22 mouse cellular contexts compared by ENCODE assay signal in the genomic region with DNA sequence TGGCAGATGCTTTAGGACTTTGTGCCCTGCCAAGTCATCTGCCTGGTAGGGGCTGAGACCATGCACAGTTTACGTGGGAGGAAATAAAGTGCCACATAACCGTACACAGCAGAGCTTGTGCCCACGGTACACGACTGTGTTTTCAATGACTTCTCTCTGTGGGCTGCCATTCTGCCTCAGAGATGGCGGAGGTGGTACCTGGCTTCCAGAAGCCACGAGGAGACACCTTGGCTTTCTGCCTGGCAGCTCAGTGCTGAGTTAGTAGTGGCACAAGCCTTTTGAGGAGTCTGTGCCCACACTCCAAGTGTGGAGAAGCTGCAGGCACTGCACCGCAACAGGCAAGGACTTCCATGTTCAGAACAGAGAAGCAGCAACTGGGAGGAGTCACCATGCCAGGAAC. TPM values are rescaled to one million over a fixed set of nuclear protein-coding genes. Genes with fewer than 3 reads are reported as not detected.
DNase-seq lines count a peak whose midpoint lies in the region; TF ChIP-seq lines count a peak whose summit lies in the region.
"Had no signal": no experiment of that assay in that cellular context is flagged by ENCODE, and none has a peak within 500 bp of the region (broad histone marks: within the 10 kb centered on the region; RNA-seq: fewer than 3 reads in every experiment).

No protein-coding gene starts in this region.

- H3K4me3 ChIP-seq in layer of hippocampus, adult 2 months = no peak overlapping the region
- H3K4me3 ChIP-seq: forebrain, embryonic 12.5 days; heart, adult 2 months; hindbrain, embryonic 10.5 days; midbrain, embryonic 13.5 days; myocyte had no signal

- H3K27ac ChIP-seq in layer of hippocampus, adult 2 months = peak overlapping the region; percentile 87
- H3K27ac ChIP-seq: forebrain, embryonic 12.5 days; heart, adult 2 months; midbrain, embryonic 13.5 days had no signal

- peak in 1 of 2 experiments; percentile 61 for DNase-seq in layer of hippocampus, adult 2 months (ENCODE audit: low spot score in 2 of 2)
- DNase-seq in layer of hippocampus, postnatal 14 days (ENCODE audit: low spot score in 2 of 2) = no peak
- DNase-seq in right cerebral cortex, adult 2 months (ENCODE audit: low spot score in 2 of 2) = peak; percentile 70 to 74
- DNase-seq in right cerebral cortex, postnatal 10 days (ENCODE audit: low spot score in 2 of 2) = no peak
- peak; percentile 40 to 41 for DNase-seq in left cerebral cortex, postnatal 14 days (ENCODE audit: low spot score in 2 of 2)
- no peak for DNase-seq in gastrocnemius, adult 18-20 months (ENCODE audit: low spot score)
- DNase-seq in neural tube, embryonic 10.5 days (ENCODE audit: extremely low spot score, low spot score) = no peak
- DNase-seq: adrenal gland, postnatal 36 days; cerebellum, postnatal 10 days; embryo, embryonic 11 days; heart, adult 2 months; kidney, adult 9 months; kidney, postnatal 36 days; lung, adult 18-20 months; lung, postnatal 36 days had no signal

- intact Hi-C loops in left cerebral cortex, postnatal 14 days (cut with DNase I) = no loop called here

- no peak for TF ChIP-seq CTCF in layer of hippocampus, adult 2 months (conservative IDR thresholded peaks at IDR 0.05)

RNA-seq across cellular contexts. Expression of a gene that starts 5.4 kb away (rescaled TPM):
- total RNA-seq in layer of hippocampus, adult 2 months (2021) = 10 to 100 TPM; 34.0 to 42.4 TPM
- 10 to 100 TPM; 22.0 to 24.2 TPM for total RNA-seq in layer of hippocampus, postnatal 14 days (2021)
- 10 to 100 TPM; 22.6 to 25.0 TPM for total RNA-seq in left cerebral cortex, postnatal 14 days (2021)
- 1 to 10 TPM; 1.3 to 1.6 TPM for total RNA-seq in gastrocnemius, adult 18-20 months (2021)

RNA-seq across cellular contexts. Expression of a gene that starts 12.8 kb away (rescaled TPM):
- 1 to 10 TPM; 1.1 to 3.8 TPM for total RNA-seq in layer of hippocampus, adult 2 months (2021)
- total RNA-seq in layer of hippocampus, postnatal 14 days (2021) = 1 to 10 TPM in 1 of 2 experiments, under 1 TPM in 1; 0.86 to 1.5 TPM
- 1 to 10 TPM in 1 of 2 experiments, under 1 TPM in 1; 0.99 to 2.4 TPM for total RNA-seq in left cerebral cortex, postnatal 14 days (2021)
- under 1 TPM; 0.84 to 1.00 TPM for total RNA-seq in gastrocnemius, adult 18-20 months (2021)

RNA-seq across cellular contexts. Expression of a gene that starts 20.9 kb away (rescaled TPM):
- total RNA-seq in layer of hippocampus, adult 2 months (2021) = 100 to 1,000 TPM; 257 to 267 TPM
- total RNA-seq in layer of hippocampus, postnatal 14 days (2021) = 100 to 1,000 TPM; 271 to 295 TPM
- total RNA-seq in left cerebral cortex, postnatal 14 days (2021) = 100 to 1,000 TPM; 204 to 214 TPM
- total RNA-seq in gastrocnemius, adult 18-20 months (2021) = 10 to 100 TPM; 14.1 to 19.8 TPM

RNA-seq across cellular contexts. Expression of a gene that starts 47.1 kb away (rescaled TPM):
- 1 to 10 TPM; 2.7 to 3.0 TPM for total RNA-seq in layer of hippocampus, adult 2 months (2021)
- total RNA-seq in layer of hippocampus, postnatal 14 days (2021) = 1 to 10 TPM; 1.2 to 2.2 TPM
- 1 to 10 TPM; 1.3 to 1.4 TPM for total RNA-seq in left cerebral cortex, postnatal 14 days (2021)
- total RNA-seq in gastrocnemius, adult 18-20 months (2021) = under 1 TPM in 1 of 2 experiments, not detected in 1; 0.07 TPM
- total RNA-seq: adrenal gland, postnatal 36 days; gastrocnemius, adult 8-10 months; heart, adult 2 months had no signal

RNA-seq across cellular contexts. Expression of a gene that starts 54.1 kb away (rescaled TPM):
- total RNA-seq in layer of hippocampus, adult 2 months (2021) = not detected
- total RNA-seq in layer of hippocampus, postnatal 14 days (2021) = not detected
- not detected for total RNA-seq in left cerebral cortex, postnatal 14 days (2021)
- total RNA-seq in gastrocnemius, adult 18-20 months (2021) = not detected
- total RNA-seq: adrenal gland, postnatal 36 days; ES-E14; gastrocnemius, adult 8-10 months; heart, adult 2 months; liver, adult 2 months had no signal

Comparison
In these comparisons a context has a peak if more than half of its experiments do, and no peak if none do; other contexts are left out.
1. DNase-seq: peak in right cerebral cortex, adult 2 months (2 of 2) and left cerebral cortex, postnatal 14 days (2 of 2); none in layer of hippocampus, postnatal 14 days (0 of 2), right cerebral cortex, postnatal 10 days (0 of 2), gastrocnemius, adult 18-20 months (single experiment) and neural tube, embryonic 10.5 days (single experiment).
2. RNA of a gene that starts 5.4 kb away (total RNA-seq): 34.0 to 42.4 TPM in layer of hippocampus, adult 2 months, 22.6 to 25.0 TPM in left cerebral cortex, postnatal 14 days and 22.0 to 24.2 TPM in layer of hippocampus, postnatal 14 days; 1.3 to 1.6 TPM in gastrocnemius, adult 18-20 months; every median in the first group is over 4 times any median in the second.
3. RNA of a gene that starts 20.9 kb away (total RNA-seq): 271 to 295 TPM in layer of hippocampus, postnatal 14 days, 257 to 267 TPM in layer of hippocampus, adult 2 months and 204 to 214 TPM in left cerebral cortex, postnatal 14 days; 14.1 to 19.8 TPM in gastrocnemius, adult 18-20 months; every median in the first group is over 4 times any median in the second.